Mouse (Mus musculus): ENCODE data around the gene Sh2b1.

- TF ChIP-seq CTCF (IDR thresholded peaks at IDR 0.05; ENCODE audit: low read depth) (no peak), EP300 (IDR thresholded peaks at IDR 0.05; ENCODE audit: low read depth) (no peak)
These were observed 36.1 kb upstream of the Sh2b1 start for GRCm38 (mm10) chr7:126511287-126511686.
